Mouse (Mus musculus) inflammation-experienced regulatory T-cells, adult 6 months (primary cell): ENCODE results near the gene Nt5dc2. TPM values are rescaled to one million over a fixed set of nuclear protein-coding genes. Genes with fewer than 3 reads are reported as not detected.

Source experiments
- ATAC-seq: one replicate; pipeline ENCODE4 v1.8.0; 2017
- polyA plus RNA-seq, 3 experiments: library from polyadenylated mRNA; unstranded; fragments of 100-300 nt; shearing (Covaris generic); gene quantifications; one replicate each; pipeline ENCODE4 v1.2.1; 2017

Nt5dc2 gene
- polyA plus RNA-seq, 3 experiments from 2014 or later = not detected

- ATAC-seq = no peak
Measured at GRCm38 (mm10) chr14:31169508-31169907, 38.7 kb downstream of the Nt5dc2 start.

DNA sequence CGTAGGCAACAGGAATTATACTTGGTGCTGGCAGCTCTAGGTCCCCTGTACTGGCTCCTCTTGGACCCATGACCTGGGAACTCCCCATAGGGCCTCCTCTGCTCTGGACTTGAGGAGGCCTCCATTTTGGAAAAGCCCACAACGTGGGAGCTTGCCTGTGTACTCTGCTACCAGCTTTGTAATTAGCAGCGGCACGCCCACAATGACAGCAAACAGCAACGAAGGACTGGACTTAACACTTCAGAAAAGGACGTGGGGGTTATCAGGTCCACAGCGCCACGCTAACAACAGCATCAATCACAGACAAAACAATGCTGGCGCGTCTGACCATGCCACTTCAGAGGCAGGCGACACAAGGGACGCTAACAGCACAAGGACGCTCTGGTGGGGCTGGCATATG, 40.1 kb downstream of the Nt5dc2 start:
- ATAC-seq = no peak

- no peak for ATAC-seq
Measured at GRCm38 (mm10) chr14:31171386-31171785, 40.5 kb downstream of the Nt5dc2 start.

DNA sequence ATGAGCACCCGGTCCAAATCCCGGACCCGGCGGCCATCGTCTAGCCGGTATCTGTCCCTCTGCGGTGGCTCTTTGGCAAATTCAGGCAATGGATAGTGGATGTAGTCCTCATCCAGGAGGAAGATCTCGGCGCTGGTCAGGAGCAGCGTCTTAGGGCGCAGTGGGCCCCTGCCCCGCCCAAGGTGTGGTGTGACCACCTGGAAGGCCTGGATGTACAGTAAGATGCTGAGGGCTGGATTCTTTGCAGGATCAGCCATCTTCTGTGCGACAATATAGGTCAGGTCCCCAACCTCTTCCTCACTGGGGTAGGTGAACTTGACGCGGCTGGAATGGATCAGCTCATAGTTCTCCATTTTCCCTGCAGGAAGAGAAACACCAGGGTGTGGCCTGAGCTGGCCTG, 41.0 kb downstream of the Nt5dc2 start:
- ATAC-seq = no peak

DNA sequence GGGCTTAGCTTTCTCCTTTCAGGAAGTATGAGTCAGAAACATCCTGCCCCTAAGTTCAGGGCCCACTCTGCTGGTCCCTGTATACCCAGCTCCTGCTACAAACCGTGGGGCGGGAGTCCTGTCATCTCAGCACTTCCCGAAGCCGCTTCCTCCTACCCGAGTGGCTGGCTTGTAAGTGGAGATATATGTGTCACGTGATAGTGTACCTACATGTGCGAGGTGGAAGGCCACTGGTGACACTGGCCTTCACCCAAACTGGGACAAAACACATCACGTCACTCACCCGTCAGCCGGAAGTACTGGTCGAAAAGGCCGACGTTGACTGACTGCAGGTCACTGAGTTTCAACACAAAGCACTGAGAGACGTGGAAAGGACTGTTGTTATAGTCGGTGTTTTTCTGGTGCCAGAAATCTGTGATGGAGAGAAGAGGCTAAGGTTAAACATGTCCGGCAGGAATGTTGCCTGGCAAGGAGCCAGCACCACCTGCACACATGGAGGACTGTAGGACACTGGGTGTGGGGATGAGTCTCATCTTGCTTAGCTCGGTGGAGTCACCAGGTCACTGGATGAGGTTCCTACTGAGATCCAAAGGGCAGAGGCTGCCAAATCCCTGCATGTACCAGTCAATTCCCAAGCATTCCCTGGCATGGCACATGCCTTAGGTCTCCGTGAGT, 42.1 kb downstream of the Nt5dc2 start:
- ATAC-seq = no peak

DNA sequence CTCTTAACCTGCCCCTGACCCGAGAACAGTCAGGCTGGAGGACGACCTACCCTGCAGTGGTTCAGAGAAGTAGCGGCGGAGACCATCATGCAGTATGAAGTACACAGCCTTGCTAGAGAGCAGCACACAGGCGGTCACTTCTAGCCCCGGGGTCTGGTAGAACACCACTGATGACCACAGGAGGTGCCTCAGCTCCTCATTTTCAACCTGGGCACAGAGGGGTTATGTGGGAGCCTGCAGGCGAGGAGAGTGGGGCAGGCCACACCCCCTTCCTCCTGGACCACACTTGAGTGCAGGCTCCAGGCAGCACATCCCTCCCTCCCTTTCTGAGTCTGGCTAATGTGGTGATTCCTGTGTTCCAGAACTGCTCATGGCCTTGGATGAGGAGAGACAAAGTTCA, 42.7 kb downstream of the Nt5dc2 start:
- ATAC-seq = no peak

GRCm38 (mm10) chr14:31177287-31177686, 46.4 kb downstream of the Nt5dc2 start:
- ATAC-seq = no peak

GRCm38 (mm10) chr14:31177715-31178114, 46.9 kb downstream of the Nt5dc2 start:
- no peak for ATAC-seq

DNA sequence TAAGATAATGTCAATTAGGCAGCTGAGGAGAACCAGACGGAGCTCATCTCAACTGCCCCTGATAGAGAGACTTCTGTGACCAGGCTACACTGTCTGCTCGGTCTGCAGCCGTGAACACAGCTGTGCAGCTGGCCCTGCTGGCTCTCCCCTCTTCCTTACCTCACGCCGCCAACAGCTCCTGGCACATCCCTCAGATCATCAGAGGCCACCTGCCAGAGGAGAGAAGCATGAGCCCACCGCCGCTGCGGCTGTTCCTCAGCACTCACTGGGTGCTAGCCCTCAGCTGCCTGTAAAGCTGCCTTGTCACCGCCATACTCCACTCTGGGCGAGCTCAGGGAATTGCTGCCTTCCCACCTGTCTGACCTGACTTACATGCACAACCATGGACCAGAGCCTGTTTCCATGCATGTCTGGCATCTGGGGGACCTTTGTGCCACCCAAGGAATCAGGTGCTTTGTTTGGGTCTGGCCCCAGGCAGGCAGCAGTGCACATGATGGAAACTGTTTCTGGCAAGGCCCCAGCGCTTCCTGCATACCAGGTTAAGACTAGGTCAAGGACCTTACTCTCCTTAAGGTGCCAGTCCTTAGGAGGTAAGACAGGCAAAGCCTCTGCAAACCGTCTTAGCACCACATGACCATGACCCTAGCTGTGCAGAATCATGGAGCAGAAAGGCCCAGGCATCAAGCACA, 49.0 kb downstream of the Nt5dc2 start:
- ATAC-seq = no peak

GRCm38 (mm10) chr14:31181512-31181911, 50.7 kb downstream of the Nt5dc2 start:
- ATAC-seq = no peak

DNA sequence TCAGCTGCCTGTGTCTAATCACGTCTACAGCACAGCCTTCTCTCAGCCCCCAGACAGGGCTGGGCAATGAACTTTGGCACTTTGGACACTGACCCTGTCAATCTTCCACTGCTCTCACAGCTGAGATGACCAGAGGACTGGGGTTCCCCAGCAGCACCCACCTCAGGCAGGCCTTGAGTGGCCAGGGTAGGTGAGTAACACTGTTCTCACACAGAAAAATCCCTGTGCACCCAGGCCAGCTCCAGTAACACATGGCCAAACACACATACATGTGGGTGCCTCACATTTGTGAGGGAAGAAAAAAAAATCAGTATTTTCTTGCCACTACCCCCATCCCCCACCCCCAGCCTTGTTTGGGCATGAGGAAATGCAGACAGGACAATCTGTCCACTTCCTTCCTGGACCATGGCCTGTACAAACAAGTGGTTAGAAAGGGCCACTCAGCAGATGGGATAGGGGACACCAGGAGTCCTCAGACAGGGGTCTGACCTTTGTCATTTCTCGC, 52.0 kb downstream of the Nt5dc2 start:
- no peak for ATAC-seq

DNA sequence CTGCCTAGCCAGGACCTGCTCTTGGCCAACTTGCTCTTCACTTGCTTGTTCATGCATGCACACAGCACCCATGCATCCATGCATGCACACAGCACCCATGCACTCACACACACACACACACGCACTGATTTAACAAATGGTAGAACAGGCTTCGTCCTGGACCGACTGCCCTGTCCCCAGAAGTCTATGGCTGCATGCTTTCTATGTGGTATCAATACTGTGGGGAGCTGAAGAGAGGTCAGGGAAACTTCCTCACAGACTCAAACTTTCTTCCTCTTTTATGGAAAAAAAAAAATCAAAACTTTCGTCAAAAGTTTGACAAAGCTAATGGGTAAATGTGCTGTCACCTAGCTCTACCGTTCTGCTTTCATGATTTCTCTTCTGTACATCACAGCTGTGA, 52.7 kb downstream of the Nt5dc2 start:
- ATAC-seq = no peak

GRCm38 (mm10) chr14:31184195-31184594, 53.3 kb downstream of the Nt5dc2 start:
- no peak for ATAC-seq

- ATAC-seq = no peak
Measured at GRCm38 (mm10) chr14:31186656-31187055, 55.8 kb downstream of the Nt5dc2 start.

Other genes starting within 250 kb of the Nt5dc2 start
- not detected for gene Itih4, start 244.6 kb upstream of the Nt5dc2 start, polyA plus RNA-seq
- not detected for gene Itih3, start 207.3 kb upstream of the Nt5dc2 start, polyA plus RNA-seq
- gene Itih1, start 187.8 kb upstream of the Nt5dc2 start, polyA plus RNA-seq = not detected
- 1 to 10 TPM; 3.9 to 6.2 (median 5.1) TPM for gene Nek4, start 179.7 kb upstream of the Nt5dc2 start, polyA plus RNA-seq
- 1 to 10 TPM; 8.6 to 8.8 (median 8.7) TPM for gene Glt8d1, start 129.7 kb upstream of the Nt5dc2 start, polyA plus RNA-seq
- 100 to 1,000 TPM; 297 to 353 (median 327) TPM for gene Spcs1, start 129.4 kb upstream of the Nt5dc2 start, polyA plus RNA-seq
- gene Pbrm1, start 111.9 kb upstream of the Nt5dc2 start, polyA plus RNA-seq = 10 to 100 TPM; 45.2 to 57.3 (median 54.1) TPM
- gene Gnl3, start 111.9 kb upstream of the Nt5dc2 start, polyA plus RNA-seq = 10 to 100 TPM; 48.2 to 99.0 (median 80.0) TPM
- gene Smim4, start 2.1 kb upstream of the Nt5dc2 start, polyA plus RNA-seq = 10 to 100 TPM; 48.6 to 86.1 (median 85.5) TPM
- gene Stab1, start 37.6 kb downstream of the Nt5dc2 start, polyA plus RNA-seq = 1 to 10 TPM; 1.9 to 4.1 (median 2.8) TPM
- gene Tnnc1, start 77.3 kb downstream of the Nt5dc2 start, polyA plus RNA-seq = not detected
- gene Nisch, start 85.9 kb downstream of the Nt5dc2 start, polyA plus RNA-seq = 100 to 1,000 TPM in 2 of 3 experiments, 10 to 100 TPM in 1; 77.1 to 218 (median 164) TPM
- not detected for gene Sema3g, start 86.8 kb downstream of the Nt5dc2 start, polyA plus RNA-seq
- gene Phf7, start 120.3 kb downstream of the Nt5dc2 start, polyA plus RNA-seq = 10 to 100 TPM; 11.8 to 13.2 (median 13.1) TPM
- 10 to 100 TPM; 23.6 to 28.7 (median 28.3) TPM for gene Bap1, start 120.4 kb downstream of the Nt5dc2 start, polyA plus RNA-seq
- gene Dnah1, start 192.8 kb downstream of the Nt5dc2 start, polyA plus RNA-seq = not detected
- gene Capn7, start 205.6 kb downstream of the Nt5dc2 start, polyA plus RNA-seq = 10 to 100 TPM; 18.0 to 20.5 (median 18.9) TPM